Mouse (Mus musculus) megakaryocyte, embryonic 14.5 days (primary cell): Measurements from ENCODE around the gene Zfp456.
"Not testable (repeated sequence)": the region's sequence is repeated elsewhere in the genome, so short reads cannot be mapped to it uniquely, and the experiment has no call there.

ENCODE experiments used
- FLI1 ChIP-seq: IDR thresholded peaks from 2 replicates; pipeline ENCODE4 v1.6.1; 2012; ENCODE audit warnings: low read length, inconsistent platforms, mixed read lengths
- GATA1 ChIP-seq: IDR thresholded peaks from 3 replicates; pipeline ENCODE4 v1.6.1; 2012; ENCODE audit warnings: mixed read lengths, low read length, inconsistent platforms, borderline replicate concordance

DNA sequence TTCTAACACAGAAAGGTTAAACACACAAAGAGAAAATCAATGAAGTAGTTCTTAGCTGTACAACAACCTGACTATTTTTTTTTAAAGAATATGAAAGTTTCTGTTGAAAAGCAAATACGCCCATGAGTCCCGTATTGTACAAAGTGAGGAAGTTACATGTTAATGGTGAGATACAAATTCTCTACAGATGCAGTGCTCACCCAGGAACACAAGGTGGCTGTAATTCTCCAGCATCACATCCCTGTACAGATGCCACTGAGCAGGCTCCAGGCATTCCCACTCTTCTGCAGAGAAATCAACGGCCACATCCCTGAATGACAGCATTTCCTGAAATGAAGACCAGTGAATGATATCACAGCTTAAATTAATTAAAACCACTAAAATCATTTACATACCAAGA, 38.0 kb upstream of the Zfp456 start:
- TF ChIP-seq GATA1, FLI1: not testable (repeated sequence)
